Mouse (Mus musculus) heart, postnatal 0 days (tissue): Measurements from ENCODE around the gene Arpp21. TPM values are rescaled to one million over a fixed set of nuclear protein-coding genes. Genes with fewer than 3 reads are reported as not detected.

ENCODE experiments used
- ATAC-seq: fragments of 200-750 bp; cut with Nextera tagmentation; 2 replicates; pipeline ENCODE4 v1.8.0; 2017; ENCODE audit warnings: low read depth, moderate number of reproducible peaks, moderate library complexity; ENCODE audit not compliant: insufficient read depth
- DNase-seq: peaks from one replicate; pipeline ENCODE4 v3.0.0-alpha.2; 2016; ENCODE audit warnings: low spot score
- H3K27ac ChIP-seq: fragments of 300-500 bp; sonication (generic); 2 replicates; pipeline ENCODE4 v1.5.1; 2014; ENCODE audit warnings: low read depth, mild to moderate bottlenecking
- H3K27me3 ChIP-seq: fragments of 300-500 bp; sonication (generic); 2 replicates; pipeline ENCODE4 v1.6.1; 2014; ENCODE audit warnings: low read length, mixed read lengths; ENCODE audit not compliant: control insufficient read depth, insufficient read depth
- H3K36me3 ChIP-seq: fragments of 300-500 bp; sonication (generic); replicated peaks from 2 replicates; pipeline ENCODE4 v1.6.1; 2014; ENCODE audit warnings: low read length, mixed read lengths; ENCODE audit not compliant: control insufficient read depth, insufficient read depth
- H3K4me1 ChIP-seq: fragments of 300-500 bp; sonication (generic); 2 replicates; pipeline ENCODE4 v1.6.1; 2014; ENCODE audit warnings: antibody characterized with exemption; ENCODE audit not compliant: control insufficient read depth, insufficient read depth
- H3K4me2 ChIP-seq: fragments of 300-500 bp; sonication (generic); 2 replicates; pipeline ENCODE4 v1.6.1; 2014; ENCODE audit warnings: low read depth, mild to moderate bottlenecking, low read length, moderate library complexity
- H3K4me3 ChIP-seq: fragments of 300-500 bp; sonication (generic); 2 replicates; pipeline ENCODE4 v1.5.1; 2014; ENCODE audit warnings: low read depth, low read length
- H3K9ac ChIP-seq: fragments of 300-500 bp; sonication (generic); replicated peaks from 2 replicates; pipeline ENCODE4 v1.6.1; 2014; ENCODE audit warnings: low read depth, low read length, mixed read lengths
- H3K9me3 ChIP-seq: fragments of 300-500 bp; sonication (generic); replicated peaks from 2 replicates; pipeline ENCODE4 v1.6.1; 2016; ENCODE audit warnings: low read length; ENCODE audit not compliant: control insufficient read depth
- CTCF ChIP-seq: IDR thresholded peaks from 2 replicates; pipeline ENCODE4 v1.5.1; 2016; ENCODE audit warnings: antibody characterized with exemption, control low read depth, low read depth
- EP300 ChIP-seq: IDR thresholded peaks from 2 replicates; pipeline ENCODE4 v1.6.1; 2016; ENCODE audit warnings: antibody characterized with exemption, low read depth
- WGBS: fragments of 180-500 bp; shearing (Covaris S2); extraction: QIAGEN DNeasy Blood & Tissue Kit; methylation state at CpG from one replicate; pipeline ENCODE4 v1.1.7; 2014; 5-methylcytosine and 5-hydroxymethylcytosine counted together
- polyA plus RNA-seq: library from polyadenylated mRNA; unstranded; fragments of >200 nt; fragmentation: Nextera tagmentation; extraction: Ambion mirVana; gene quantifications from 2 replicates; pipeline ENCODE4 v1.2.1, GENCODE M21; 2015
- total RNA-seq: library from RNA; depleted of rRNA; stranded (reverse); fragments of >200 nt; gene quantifications from 2 replicates; pipeline ENCODE4 v1.2.3, GENCODE M21; 2014; ENCODE audit warnings: low replicate concordance

Gene Arpp21
- total and polyA plus RNA-seq, 2 experiments from 2014 or later = 0.99 to 2.7 TPM

DNA sequence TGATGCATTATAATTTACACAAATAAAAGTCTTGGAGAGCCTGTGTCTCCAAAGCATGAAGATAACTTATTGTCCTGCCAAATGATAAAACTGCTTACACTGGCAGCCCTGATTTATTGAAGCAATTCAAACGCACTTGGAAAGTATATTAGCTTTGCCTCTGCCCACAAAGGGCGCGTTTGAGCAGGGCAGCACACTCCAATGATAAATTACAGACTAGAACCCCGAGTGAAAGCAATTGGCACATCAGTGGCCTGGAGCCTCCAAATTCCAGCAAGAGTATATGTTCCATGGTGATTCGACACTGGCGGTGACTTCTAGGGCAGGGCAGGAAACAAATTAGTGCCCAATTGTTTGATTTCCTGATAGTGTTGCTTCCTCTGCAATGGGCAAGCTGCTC, 137.5 kb downstream of the Arpp21 start:
- Histone ChIP-seq H3K9ac (no peak overlapping the region), H3K36me3 (no peaks in the 10 kb centered on the region), H3K4me2 (no peak overlapping the region), H3K9me3 (no peaks in the 10 kb centered on the region), H3K4me3 (no peak overlapping the region), H3K27me3 (no peaks in the 10 kb centered on the region), H3K4me1 (no peaks in the 10 kb centered on the region), H3K27ac (no peak overlapping the region)
- TF ChIP-seq EP300 = no peak
- no peak for TF ChIP-seq CTCF
- WGBS = 63% methylated on average over 6 of the region's 6 CpGs
- ATAC-seq (no peak), DNase-seq (no peak)

GRCm38 (mm10) chr9:112095708-112096107, 140.0 kb downstream of the Arpp21 start:
- Histone ChIP-seq H3K4me2 (no peak overlapping the region), H3K9ac (no peak overlapping the region), H3K4me3 (no peak overlapping the region), H3K27me3 (no peaks in the 10 kb centered on the region), H3K27ac (no peak overlapping the region), H3K36me3 (no peaks in the 10 kb centered on the region), H3K4me1 (no peaks in the 10 kb centered on the region), H3K9me3 (peaks cover 2% of the 10 kb centered on the region; the same call in 1 of the 2 replicates)
- 75% methylated on average over 5 of the region's 5 CpGs for WGBS
- DNase-seq (no peak), ATAC-seq (no peak)
- TF ChIP-seq EP300 = no peak
- TF ChIP-seq CTCF = no peak

- peaks cover 2% of the 10 kb centered on the region; the same call in 1 of the 2 replicates for H3K9me3 ChIP-seq
- no peaks in the 10 kb centered on the region for H3K27me3 ChIP-seq
- no peak for ATAC-seq
- no peak for TF ChIP-seq EP300
- TF ChIP-seq CTCF = no peak
- DNase-seq = no peak
- H3K4me3 ChIP-seq = no peak overlapping the region
- no peak overlapping the region for H3K27ac ChIP-seq
- no peaks in the 10 kb centered on the region for H3K4me1 ChIP-seq
- H3K36me3 ChIP-seq = no peaks in the 10 kb centered on the region
- H3K4me2 ChIP-seq = no peak overlapping the region
- 47% methylated on average over 2 of the region's 2 CpGs for WGBS
- H3K9ac ChIP-seq = no peak overlapping the region
Measured at GRCm38 (mm10) chr9:112095198-112095597, 140.5 kb downstream of the Arpp21 start.

DNA sequence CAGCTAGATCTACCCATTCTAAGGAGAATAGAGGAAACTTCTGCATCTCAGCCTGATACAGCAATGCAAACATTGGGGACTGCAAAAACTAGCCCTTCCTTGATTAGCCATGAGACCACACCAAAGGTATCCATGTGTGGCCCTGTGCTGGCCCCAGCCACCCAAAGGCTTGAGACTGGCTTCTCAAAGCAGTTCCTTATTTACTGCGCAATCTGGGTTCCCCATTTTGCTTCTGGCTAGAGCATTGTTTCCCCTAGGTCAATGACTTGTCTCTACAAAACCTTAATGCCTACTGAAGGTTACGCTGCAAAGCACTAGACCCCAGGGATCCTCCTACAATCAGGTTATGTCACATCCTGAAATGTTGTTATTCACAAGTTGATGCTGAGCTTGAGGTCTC, 156.8 kb downstream of the Arpp21 start:
- Histone ChIP-seq H3K27me3 (no peaks in the 10 kb centered on the region), H3K4me3 (no peak overlapping the region), H3K36me3 (no peaks in the 10 kb centered on the region), H3K4me2 (no peak overlapping the region), H3K9me3 (no peaks in the 10 kb centered on the region), H3K27ac (no peak overlapping the region), H3K9ac (no peak overlapping the region), H3K4me1 (no peaks in the 10 kb centered on the region)
- DNase-seq (no peak), ATAC-seq (no peak)
- 93% methylated on average over 2 of the region's 2 CpGs for WGBS
- TF ChIP-seq EP300 (no peak), CTCF (no peak)

GRCm38 (mm10) chr9:112078453-112078852, 157.3 kb downstream of the Arpp21 start:
- Histone ChIP-seq H3K4me1 (no peaks in the 10 kb centered on the region), H3K9me3 (no peaks in the 10 kb centered on the region), H3K36me3 (no peaks in the 10 kb centered on the region), H3K4me2 (no peak overlapping the region), H3K27ac (no peak overlapping the region), H3K27me3 (no peaks in the 10 kb centered on the region), H3K9ac (no peak overlapping the region), H3K4me3 (no peak overlapping the region)
- no peak for DNase-seq
- TF ChIP-seq CTCF = no peak
- no peak for TF ChIP-seq EP300
- 85% methylated on average over 4 of the region's 4 CpGs for WGBS
- ATAC-seq = no peak

GRCm38 (mm10) chr9:112075273-112075672, 160.5 kb downstream of the Arpp21 start:
- no peak for ATAC-seq
- H3K4me1 ChIP-seq = peaks cover 7% of the 10 kb centered on the region; the same call in 1 of the 2 replicates
- TF ChIP-seq CTCF (no peak), EP300 (no peak)
- no peak overlapping the region for H3K4me3 ChIP-seq
- DNase-seq = no peak
- no peaks in the 10 kb centered on the region for H3K9me3 ChIP-seq
- H3K36me3 ChIP-seq = no peaks in the 10 kb centered on the region
- H3K27me3 ChIP-seq = no peaks in the 10 kb centered on the region
- WGBS = 79% methylated on average over 5 of the region's 5 CpGs
- no peak overlapping the region for H3K4me2 ChIP-seq
- H3K9ac ChIP-seq = no peak overlapping the region
- no peak overlapping the region for H3K27ac ChIP-seq
